Mouse (Mus musculus): ENCODE measurements around the gene Saa1. TPM values are rescaled to one million over a fixed set of nuclear protein-coding genes. Genes with fewer than 3 reads are reported as not detected.

Saa1 gene
- total RNA-seq (2023): not detected in 2 replicates

GRCm38 (mm10) chr7:46742880-46743279, at the start of gene Saa1:
Gene Saa1, minus strand, starts transcription at chr7:46742980.

GRCm38 (mm10) chr7:46751490-46751889, 8.7 kb upstream of the Saa1 start, which contains the start of gene Saa2:
Gene Saa2, plus strand, starts transcription at chr7:46751790.

GRCm38 (mm10) chr7:46732458-46732857, 10.3 kb downstream of the Saa1 start, which contains the start of gene Saa4:
Gene Saa4, minus strand, starts transcription at chr7:46732603.

GRCm38 (mm10) chr7:46715600-46715999, 27.2 kb downstream of the Saa1 start, which contains the start of gene Saa3:
Gene Saa3, minus strand, starts transcription at chr7:46715700.

GRCm38 (mm10) chr7:46710390-46710844, 32.4 kb downstream of the Saa1 start, which contains the start of gene Saal1:
Gene Saal1, minus strand, starts transcription at chr7:46710680.

Other genes starting within 250 kb of the Saa1 start
- 5.6 and 9.3 TPM in 2 replicates for gene Sergef, start 103.2 kb downstream of the Saa1 start, total RNA-seq (2023)
- gene Tph1, start 70.4 kb downstream of the Saa1 start, total RNA-seq (2023): not detected in 2 replicates
- gene Saal1, start 32.3 kb downstream of the Saa1 start, total RNA-seq (2023): 6.5 and 8.2 TPM in 2 replicates
- 0.69 and 1.4 TPM in 2 replicates for gene Saa3, start 27.3 kb downstream of the Saa1 start, total RNA-seq (2023)
- gene Saa4, start 10.4 kb downstream of the Saa1 start, total RNA-seq (2023): not detected in 2 replicates
- not detected in 2 replicates for gene Saa2, start 8.8 kb upstream of the Saa1 start, total RNA-seq (2023)
- gene Hps5, start 53.1 kb upstream of the Saa1 start, total RNA-seq (2023): 23.7 and 33.6 TPM in 2 replicates
- 45.3 and 56.6 TPM in 2 replicates for gene Gtf2h1, start 53.1 kb upstream of the Saa1 start, total RNA-seq (2023)
- 389 and 441 TPM in 2 replicates for gene Ldha, start 98.5 kb upstream of the Saa1 start, total RNA-seq (2023)
- 0.60 and 0.75 TPM in 2 replicates for gene Ldhc, start 118.2 kb upstream of the Saa1 start, total RNA-seq (2023)
- 50.5 and 59.4 TPM in 2 replicates for gene Tsg101, start 177.0 kb upstream of the Saa1 start, total RNA-seq (2023)
- gene Uevld, start 215.5 kb upstream of the Saa1 start, total RNA-seq (2023): 9.9 and 11.1 TPM in 2 replicates
- not detected in 2 replicates for gene Gm9999, start 240.6 kb upstream of the Saa1 start, total RNA-seq (2023)